Mouse (Mus musculus): ENCODE data around the gene Nkd1. TPM values are rescaled to one million over a fixed set of nuclear protein-coding genes. Genes with fewer than 3 reads are reported as not detected.

Gene Nkd1
- 9.3 and 13.4 TPM in 2 replicates for polyA plus RNA-seq (2012; rRNA removed)

DNA sequence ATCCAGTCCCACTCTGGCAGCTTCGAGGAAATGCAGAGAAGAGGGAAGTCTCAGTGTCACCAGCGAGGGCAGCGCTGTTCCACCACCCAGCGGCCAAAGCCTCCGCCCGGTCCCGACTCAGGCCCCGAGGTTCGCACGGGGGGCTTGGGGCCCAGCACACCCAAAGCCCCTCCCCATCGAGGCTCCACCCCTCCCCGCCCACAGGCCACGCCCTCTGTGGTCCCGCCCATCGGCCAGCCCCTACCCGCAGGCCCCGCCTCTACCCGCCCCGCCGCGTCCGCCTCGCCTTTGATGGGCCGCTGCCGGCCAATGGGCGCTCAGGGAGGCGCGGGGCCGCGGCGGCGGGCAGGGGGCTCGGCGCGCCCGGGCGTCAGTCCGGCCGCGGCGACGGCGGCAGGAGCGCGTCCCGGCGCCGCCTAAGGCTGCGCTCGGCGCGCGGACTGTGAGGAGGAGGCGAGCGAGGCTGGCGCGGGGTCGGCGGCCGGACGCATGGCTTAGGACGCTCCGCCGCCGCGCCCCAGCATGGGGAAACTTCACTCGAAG lies at the start of gene Nkd1:
Gene Nkd1 (plus strand): TSS at position 370 of the 543 bp plus-strand sequence.
- H3K27me3 ChIP-seq (ENCODE audit: control insufficient read depth, insufficient read depth, low read length) = peaks cover 13% of the 10 kb centered on the region
- DNase-seq (ENCODE audit: low read depth in 1 of 2, low spot score in 2 of 2) = peak in 1 of 2 experiments; percentile 54

DNA sequence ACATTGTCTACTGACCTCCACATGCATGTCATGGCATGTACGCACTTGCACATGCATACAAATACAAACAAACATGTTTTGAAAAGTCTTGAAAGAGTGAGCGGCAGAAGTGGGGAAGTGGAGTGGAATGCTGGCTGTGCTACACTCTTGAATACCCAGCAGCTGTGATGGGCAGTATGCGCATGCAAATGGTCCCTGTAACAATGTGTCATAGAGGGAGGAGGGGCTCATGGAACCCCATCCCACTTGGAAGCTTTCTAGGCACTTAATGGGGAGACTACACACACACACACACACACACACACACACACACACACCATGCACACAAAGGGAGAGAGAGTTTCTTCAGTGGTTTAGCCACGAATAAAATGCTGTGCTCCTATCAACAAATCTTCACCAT lies 39.9 kb upstream of the Nkd1 start:
- DNase-seq (ENCODE audit: low read depth in 1 of 2, low spot score in 2 of 2) = no peak
- Histone ChIP-seq H3K4me3 (ENCODE audit: extremely low read depth, insufficient read depth, insufficient read length) (no peak overlapping the region), H3K4me1 (ENCODE audit: control insufficient read depth, insufficient read depth, insufficient read length) (no peaks in the 10 kb centered on the region), H3K27ac (ENCODE audit: insufficient read depth, low read length) (no peak overlapping the region), H3K36me3 (ENCODE audit: control insufficient read depth, insufficient read depth, low read length) (no peaks in the 10 kb centered on the region), H3K27me3 (ENCODE audit: control insufficient read depth, insufficient read depth, low read length) (no peaks in the 10 kb centered on the region)
- WGBS = 92% methylated on average over 4 of the region's 4 CpGs
- TF ChIP-seq CTCF (IDR thresholded peaks at IDR 0.05; ENCODE audit: extremely low read depth, insufficient read depth, insufficient read length, insufficient replicate concordance) = no peak
- TF ChIP-seq POLR2A (IDR thresholded peaks at IDR 0.05; ENCODE audit: low read depth, low read length) = no peak

More for the DNA sequence above, at the start of gene Nkd1:
- peaks cover 9% of the 10 kb centered on the region for H3K4me1 ChIP-seq (ENCODE audit: control insufficient read depth, insufficient read depth, insufficient read length)
- WGBS = under 1% methylated on average over 64 of the region's 67 CpGs
- H3K36me3 ChIP-seq (ENCODE audit: control insufficient read depth, insufficient read depth, low read length) = no peaks in the 10 kb centered on the region
- no peak for TF ChIP-seq CTCF (IDR thresholded peaks at IDR 0.05; ENCODE audit: extremely low read depth, insufficient read depth, insufficient read length, insufficient replicate concordance)
- TF ChIP-seq POLR2A (IDR thresholded peaks at IDR 0.05; ENCODE audit: low read depth, low read length) = no peak
- no peak within 1 kb of the TSS; the same call in 1 of the 2 replicates for H3K27ac ChIP-seq (ENCODE audit: insufficient read depth, low read length)
- peak within 1 kb of the TSS; percentile 60 for H3K4me3 ChIP-seq (ENCODE audit: extremely low read depth, insufficient read depth, insufficient read length)

DNA sequence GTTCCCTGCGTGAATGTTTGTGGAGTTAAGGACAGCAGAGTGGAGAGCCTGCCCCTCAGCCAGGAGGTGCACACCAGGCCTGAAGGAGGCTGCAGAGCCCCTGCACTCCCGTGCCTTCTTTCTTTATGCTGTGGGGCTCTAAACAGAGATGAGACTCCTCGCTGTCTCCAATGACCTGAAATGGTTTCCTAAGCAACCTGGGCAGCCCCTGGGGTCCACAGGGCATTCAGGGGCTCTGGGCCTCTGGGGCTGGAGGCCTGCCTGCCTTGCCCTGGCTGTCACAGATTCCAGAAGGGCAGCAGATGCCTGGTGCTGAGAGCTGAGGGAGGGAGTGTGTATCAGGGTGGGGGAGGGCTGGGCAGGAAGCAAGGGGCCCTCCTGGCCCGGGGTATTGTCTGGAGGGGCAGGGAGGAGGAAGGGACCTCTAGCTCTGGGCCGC lies 32.7 kb upstream of the Nkd1 start:
- Histone ChIP-seq H3K27me3 (ENCODE audit: control insufficient read depth, insufficient read depth, low read length) (no peaks in the 10 kb centered on the region), H3K4me3 (ENCODE audit: extremely low read depth, insufficient read depth, insufficient read length) (no peak overlapping the region), H3K4me1 (ENCODE audit: control insufficient read depth, insufficient read depth, insufficient read length) (no peaks in the 10 kb centered on the region), H3K27ac (ENCODE audit: insufficient read depth, low read length) (no peak overlapping the region), H3K36me3 (ENCODE audit: control insufficient read depth, insufficient read depth, low read length) (no peaks in the 10 kb centered on the region)
- WGBS = 52% methylated on average over 5 of the region's 5 CpGs
- no peak for TF ChIP-seq POLR2A (IDR thresholded peaks at IDR 0.05; ENCODE audit: low read depth, low read length)
- TF ChIP-seq CTCF (IDR thresholded peaks at IDR 0.05; ENCODE audit: extremely low read depth, insufficient read depth, insufficient read length, insufficient replicate concordance) = no peak
- DNase-seq (ENCODE audit: low read depth in 1 of 2, low spot score in 2 of 2) = no peak

DNA sequence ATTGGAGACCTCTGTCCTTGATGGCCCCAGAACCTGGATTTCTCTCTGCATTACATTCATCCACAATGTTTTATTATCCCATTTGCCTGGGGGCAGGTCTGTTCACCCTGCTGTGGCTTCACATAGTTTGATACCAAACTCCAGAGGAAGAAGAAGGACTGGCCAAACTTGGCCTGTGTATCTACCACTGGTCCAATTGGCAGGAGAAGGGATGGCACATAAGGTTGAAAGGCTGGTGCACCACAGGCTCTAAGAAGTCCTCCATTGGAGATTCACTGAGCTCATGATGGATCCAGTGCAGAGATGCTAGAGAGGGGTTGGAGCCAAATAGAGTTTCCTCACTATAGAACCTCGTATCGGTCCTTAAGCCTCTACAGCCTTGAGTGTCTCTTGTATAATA lies 27.1 kb upstream of the Nkd1 start:
- no peaks in the 10 kb centered on the region for H3K4me1 ChIP-seq (ENCODE audit: control insufficient read depth, insufficient read depth, insufficient read length)
- TF ChIP-seq POLR2A (IDR thresholded peaks at IDR 0.05; ENCODE audit: low read depth, low read length) (no peak), CTCF (IDR thresholded peaks at IDR 0.05; ENCODE audit: extremely low read depth, insufficient read depth, insufficient read length, insufficient replicate concordance) (no peak)
- no peaks in the 10 kb centered on the region for H3K27me3 ChIP-seq (ENCODE audit: control insufficient read depth, insufficient read depth, low read length)
- H3K36me3 ChIP-seq (ENCODE audit: control insufficient read depth, insufficient read depth, low read length) = no peaks in the 10 kb centered on the region
- H3K27ac ChIP-seq (ENCODE audit: insufficient read depth, low read length) = no peak overlapping the region
- WGBS = 95% methylated on average over 2 of the region's 2 CpGs
- H3K4me3 ChIP-seq (ENCODE audit: extremely low read depth, insufficient read depth, insufficient read length) = no peak overlapping the region
- DNase-seq (ENCODE audit: low read depth in 1 of 2, low spot score in 2 of 2) = no peak

DNA sequence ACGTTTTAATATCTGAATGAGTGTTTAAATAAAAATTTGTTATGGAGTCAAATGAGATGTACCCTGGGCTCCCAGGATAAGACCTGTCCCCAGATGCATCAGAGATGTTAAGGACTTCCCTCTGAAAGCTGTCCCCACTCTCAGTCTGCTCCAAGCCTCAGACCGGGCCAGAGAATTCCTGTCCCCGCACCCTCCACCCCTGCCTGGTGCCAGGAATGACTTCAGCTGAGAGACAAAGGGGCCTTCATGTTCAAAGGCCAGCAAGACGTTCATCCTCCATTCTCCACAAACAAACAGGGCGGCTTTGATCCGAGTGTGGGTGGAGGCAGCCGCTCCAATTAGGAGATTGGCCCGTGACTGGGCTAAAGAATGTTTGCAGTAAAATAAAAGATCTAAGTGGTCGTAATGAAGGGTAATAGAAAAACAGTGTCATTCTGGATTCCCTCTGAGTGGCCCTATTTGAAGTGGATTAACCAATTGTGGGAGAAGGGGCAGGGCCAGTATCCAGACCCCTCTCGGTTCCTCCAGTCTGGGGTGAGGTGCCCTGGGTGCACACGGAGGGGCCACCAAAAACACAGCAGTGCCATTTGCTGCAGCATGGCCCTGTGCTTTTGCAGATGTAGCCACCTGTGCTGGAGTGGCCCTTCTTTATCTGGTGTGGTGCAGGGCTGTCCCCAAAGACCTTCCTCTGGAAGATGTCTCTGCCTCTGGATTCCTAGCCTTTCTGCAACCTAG lies 25.9 kb upstream of the Nkd1 start:
- H3K4me3 ChIP-seq (ENCODE audit: extremely low read depth, insufficient read depth, insufficient read length) = no peak overlapping the region
- WGBS = 80% methylated on average over 11 of the region's 11 CpGs
- H3K27ac ChIP-seq (ENCODE audit: insufficient read depth, low read length) = no peak overlapping the region
- H3K27me3 ChIP-seq (ENCODE audit: control insufficient read depth, insufficient read depth, low read length) = no peaks in the 10 kb centered on the region
- TF ChIP-seq POLR2A (IDR thresholded peaks at IDR 0.05; ENCODE audit: low read depth, low read length) (no peak), CTCF (IDR thresholded peaks at IDR 0.05; ENCODE audit: extremely low read depth, insufficient read depth, insufficient read length, insufficient replicate concordance) (no peak)
- no peaks in the 10 kb centered on the region for H3K4me1 ChIP-seq (ENCODE audit: control insufficient read depth, insufficient read depth, insufficient read length)
- no peak for DNase-seq (ENCODE audit: low read depth in 1 of 2, low spot score in 2 of 2)
- H3K36me3 ChIP-seq (ENCODE audit: control insufficient read depth, insufficient read depth, low read length) = no peaks in the 10 kb centered on the region

DNA sequence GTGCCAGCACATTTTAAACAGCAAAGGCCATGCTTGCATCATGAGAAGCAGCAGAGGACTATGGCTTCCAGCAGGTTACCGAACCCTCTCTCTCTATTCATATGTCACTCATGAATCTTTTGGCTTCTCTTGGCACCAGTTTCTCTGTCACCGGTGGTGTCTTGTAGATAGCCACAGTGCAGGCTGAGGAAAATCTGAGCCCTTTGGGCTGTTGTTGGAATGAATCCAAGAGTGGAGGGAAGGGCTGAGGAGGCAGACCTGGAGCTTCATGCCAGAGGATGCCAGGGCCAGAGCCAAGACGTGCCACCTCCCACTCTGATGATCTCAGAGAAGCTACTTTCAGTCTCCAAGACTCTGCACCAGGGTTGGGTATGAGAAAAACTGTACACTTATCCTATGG lies 19.0 kb upstream of the Nkd1 start:
- no peak overlapping the region for H3K27ac ChIP-seq (ENCODE audit: insufficient read depth, low read length)
- no peaks in the 10 kb centered on the region for H3K4me1 ChIP-seq (ENCODE audit: control insufficient read depth, insufficient read depth, insufficient read length)
- H3K27me3 ChIP-seq (ENCODE audit: control insufficient read depth, insufficient read depth, low read length) = peaks cover 2% of the 10 kb centered on the region; the same call in 1 of the 2 replicates
- H3K4me3 ChIP-seq (ENCODE audit: extremely low read depth, insufficient read depth, insufficient read length) = no peak overlapping the region
- no peaks in the 10 kb centered on the region for H3K36me3 ChIP-seq (ENCODE audit: control insufficient read depth, insufficient read depth, low read length)
- TF ChIP-seq CTCF (IDR thresholded peaks at IDR 0.05; ENCODE audit: extremely low read depth, insufficient read depth, insufficient read length, insufficient replicate concordance) = no peak
- no peak for TF ChIP-seq POLR2A (IDR thresholded peaks at IDR 0.05; ENCODE audit: low read depth, low read length)
- WGBS = 79% methylated on average over 3 of the region's 3 CpGs
- no peak for DNase-seq (ENCODE audit: low read depth in 1 of 2, low spot score in 2 of 2)

DNA sequence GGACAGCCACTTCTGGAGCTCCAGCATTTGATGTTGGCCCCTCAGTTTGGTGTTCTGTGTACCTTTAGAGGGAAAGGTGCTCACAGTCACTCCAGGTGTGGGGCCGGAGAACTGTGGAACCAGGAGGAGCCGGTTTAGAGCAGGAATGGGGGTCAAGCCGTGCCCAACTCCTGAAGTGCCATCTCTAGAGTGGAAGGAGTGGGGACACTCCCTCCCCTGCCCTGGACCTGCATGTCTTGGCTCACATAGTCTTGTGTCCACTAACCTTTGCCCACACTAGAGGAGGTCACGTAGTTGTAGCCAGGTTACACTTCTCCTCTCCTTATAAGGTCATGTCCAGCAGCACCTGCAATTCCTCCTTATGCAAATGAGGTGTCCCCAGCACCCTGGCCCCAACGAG lies 14.2 kb upstream of the Nkd1 start:
- H3K36me3 ChIP-seq (ENCODE audit: control insufficient read depth, insufficient read depth, low read length) = no peaks in the 10 kb centered on the region
- no peak for TF ChIP-seq CTCF (IDR thresholded peaks at IDR 0.05; ENCODE audit: extremely low read depth, insufficient read depth, insufficient read length, insufficient replicate concordance)
- TF ChIP-seq POLR2A (IDR thresholded peaks at IDR 0.05; ENCODE audit: low read depth, low read length) = no peak
- DNase-seq (ENCODE audit: low read depth in 1 of 2, low spot score in 2 of 2) = no peak
- H3K4me3 ChIP-seq (ENCODE audit: extremely low read depth, insufficient read depth, insufficient read length) = no peak overlapping the region
- H3K4me1 ChIP-seq (ENCODE audit: control insufficient read depth, insufficient read depth, insufficient read length) = no peaks in the 10 kb centered on the region
- H3K27me3 ChIP-seq (ENCODE audit: control insufficient read depth, insufficient read depth, low read length) = peaks cover 2% of the 10 kb centered on the region; the same call in 1 of the 2 replicates
- H3K27ac ChIP-seq (ENCODE audit: insufficient read depth, low read length) = no peak overlapping the region
- 84% methylated on average over 5 of the region's 5 CpGs for WGBS

Measured in spleen, adult 2 months (tissue).